Comparison of ENCODE assay signal across 28 mouse cellular contexts in the genomic region with DNA sequence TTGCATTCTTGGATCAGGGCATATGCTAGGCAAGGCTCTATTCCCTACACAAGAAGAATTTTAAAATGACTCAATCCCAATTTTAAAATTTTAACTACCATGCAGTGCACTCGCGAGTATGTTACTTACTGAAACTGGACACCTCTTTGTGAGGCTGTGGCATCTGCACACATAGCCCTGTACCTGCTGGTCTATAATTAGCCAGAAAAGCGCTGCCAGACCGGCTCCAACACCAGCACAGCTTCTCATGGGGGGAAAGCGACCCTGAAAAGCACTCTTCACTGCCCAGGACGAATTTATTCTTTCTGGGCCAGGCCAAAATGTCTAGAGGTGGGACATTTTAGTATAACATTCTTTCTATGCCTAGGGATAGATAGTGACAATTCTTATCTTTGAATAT. TPM values are rescaled to one million over a fixed set of nuclear protein-coding genes. Genes with fewer than 3 reads are reported as not detected.
"Had no signal": no experiment of that assay in that cellular context is flagged by ENCODE, and none has a peak within 500 bp of the region (broad histone marks: within the 10 kb centered on the region; RNA-seq: fewer than 3 reads in every experiment).

No protein-coding gene starts in this region.

- H3K4me1 ChIP-seq: intestine, embryonic 15.5 days; limb, embryonic 10.5 days; liver, embryonic 13.5 days; liver, embryonic 15.5 days had no signal

- H3K9me3 ChIP-seq: heart, embryonic 15.5 days; hindbrain, embryonic 10.5 days; hindbrain, embryonic 12.5 days; intestine, embryonic 15.5 days; limb, embryonic 10.5 days; limb, embryonic 12.5 days; liver, embryonic 13.5 days; liver, embryonic 15.5 days had no signal

- H3K4me2 ChIP-seq: heart, embryonic 15.5 days; hindbrain, embryonic 12.5 days; hindbrain, embryonic 14.5 days; intestine, embryonic 15.5 days; limb, embryonic 12.5 days; liver, embryonic 11.5 days; liver, embryonic 13.5 days; liver, embryonic 15.5 days had no signal

- H3K27me3 ChIP-seq: heart, embryonic 15.5 days; hindbrain, embryonic 12.5 days; intestine, embryonic 15.5 days; limb, embryonic 12.5 days; liver, embryonic 13.5 days; liver, embryonic 15.5 days had no signal

- H3K4me3 ChIP-seq: heart, adult 2 months; heart, embryonic 15.5 days; hindbrain, embryonic 10.5 days; hindbrain, embryonic 12.5 days; intestine, embryonic 15.5 days; layer of hippocampus, adult 2 months; left cerebral cortex, adult 2 months; limb, embryonic 10.5 days; limb, embryonic 12.5 days; liver, embryonic 13.5 days; liver, embryonic 15.5 days had no signal

- H3K27ac ChIP-seq: heart, adult 2 months; heart, embryonic 15.5 days; hindbrain, embryonic 10.5 days; hindbrain, embryonic 12.5 days; hindbrain, embryonic 14.5 days; intestine, embryonic 15.5 days; layer of hippocampus, adult 2 months; left cerebral cortex, adult 2 months; limb, embryonic 10.5 days; limb, embryonic 12.5 days; liver, embryonic 13.5 days; liver, embryonic 15.5 days had no signal

- ATAC-seq: inflammation-experienced regulatory T-cells, adult 6 months; intestine, embryonic 15.5 days; intestine, postnatal 0 days; liver, postnatal 0 days had no signal

- DNase-seq: gastrocnemius, postnatal 25 days; heart, adult 2 months; heart, postnatal 14 days; heart, postnatal 4 days; kidney, adult 18-20 months; kidney, adult 8-10 months; kidney, postnatal 10 days; kidney, postnatal 25 days; kidney, postnatal 4 days; liver; liver, embryonic 13.5 days; liver, postnatal 0 days had no signal

- H3K9ac ChIP-seq: heart, embryonic 15.5 days; hindbrain, embryonic 12.5 days; hindbrain, embryonic 14.5 days; intestine, embryonic 15.5 days; limb, embryonic 12.5 days; liver, embryonic 13.5 days; liver, embryonic 15.5 days; liver, postnatal 0 days had no signal

RNA-seq across cellular contexts. Expression of gene Slc3a1, which starts 42.5 kb away (rescaled TPM):
- total RNA-seq: gastrocnemius, adult 8-10 months; layer of hippocampus, postnatal 10 days had no signal
- polyA plus RNA-seq: heart, postnatal 0 days had no signal
